Mouse (Mus musculus) central nervous system, embryonic 18 days (tissue): ENCODE data around the gene Hoxc9. TPM values are rescaled to one million over a fixed set of nuclear protein-coding genes. Genes with fewer than 3 reads are reported as not detected.

Experiments
- polyA plus RNA-seq: library from polyadenylated mRNA; depleted of rRNA; stranded (reverse); fragments of >200 nt; gene quantifications from 2 replicates; pipeline ENCODE4 v1.2.3, GENCODE M21; 2012; rRNA removed

Hoxc9 gene
- not detected in 2 replicates for polyA plus RNA-seq

GRCm38 (mm10) chr15:102976171-102976570 is at the start of gene Hoxc9:
TSS of gene Hoxc9 (plus strand) at chr15:102976439.

GRCm38 (mm10) chr15:102936279-102936972 is 39.8 kb upstream of the Hoxc9 start, which contains the start of gene Hoxc12:
TSS of gene Hoxc12 (plus strand) at chr15:102936757.

GRCm38 (mm10) chr15:102954192-102955006 is 21.8 kb upstream of the Hoxc9 start, which contains the start of gene Hoxc11:
TSS of gene Hoxc11 (plus strand) at chr15:102954427.

GRCm38 (mm10) chr15:102966776-102967311 is 9.4 kb upstream of the Hoxc9 start, which contains the start of gene Hoxc10:
TSS of gene Hoxc10 (plus strand) at chr15:102966796.

GRCm38 (mm10) chr15:102967312-102967510 is 9.0 kb upstream of the Hoxc9 start, which contains the start of gene Hoxc5:
TSS of gene Hoxc5 (plus strand) at chr15:102967443.

GRCm38 (mm10) chr15:102990461-102991397 is 14.5 kb downstream of the Hoxc9 start, which contains the start of gene Hoxc8:
TSS of gene Hoxc8 (plus strand) at chr15:102990607.

GRCm38 (mm10) chr15:102997939-102998355 is 21.7 kb downstream of the Hoxc9 start, which contains the start of gene Hoxc6:
TSS of gene Hoxc6 (plus strand) at chr15:102998257.

GRCm38 (mm10) chr15:103018636-103019035 is 42.4 kb downstream of the Hoxc9 start, which contains the start of gene Hoxc4:
TSS of gene Hoxc4 (plus strand) at chr15:103018934.

Other genes starting within 250 kb of the Hoxc9 start
- gene Hoxc13, start 55.3 kb upstream of the Hoxc9 start, polyA plus RNA-seq, result not detected in 2 replicates
- not detected in 2 replicates for gene Hoxc12, start 39.7 kb upstream of the Hoxc9 start, polyA plus RNA-seq
- gene Hoxc11, start 22.0 kb upstream of the Hoxc9 start, polyA plus RNA-seq, result not detected in 2 replicates
- not detected in 2 replicates for gene Hoxc10, start 9.6 kb upstream of the Hoxc9 start, polyA plus RNA-seq
- gene Hoxc5, start 9.0 kb upstream of the Hoxc9 start, polyA plus RNA-seq, result 0.06 and 0.07 TPM in 2 replicates
- gene Hoxc8, start 14.2 kb downstream of the Hoxc9 start, polyA plus RNA-seq, result not detected in 2 replicates
- gene Hoxc6, start 21.8 kb downstream of the Hoxc9 start, polyA plus RNA-seq, result 0.14 TPM in 1 of 2 replicates, not detected in the other
- gene Hoxc4, start 42.5 kb downstream of the Hoxc9 start, polyA plus RNA-seq, result 0.10 and 0.28 TPM in 2 replicates
- gene Smug1, start 190.7 kb downstream of the Hoxc9 start, polyA plus RNA-seq, result 27.0 and 30.0 TPM in 2 replicates